Mouse (Mus musculus) frontal cortex, adult 2 months (tissue): ENCODE results near the gene Banf2. TPM values are rescaled to one million over a fixed set of nuclear protein-coding genes. Genes with fewer than 3 reads are reported as not detected.

ENCODE experiments used
- DNase-seq, 2 experiments: peaks; one replicate each; pipeline ENCODE4 v3.0.0; 2022; ENCODE audit warnings: low spot score in 1 of 2; ENCODE audit errors: extremely low spot score in 1 of 2
- polyA plus RNA-seq: library from polyadenylated mRNA; depleted of rRNA; stranded (reverse); fragments of >200 nt; gene quantifications from 2 replicates; pipeline ENCODE4 v1.2.3, GENCODE M21; 2012; rRNA removed

The Banf2 gene
- not detected in 2 replicates for polyA plus RNA-seq

- DNase-seq: no peak
Observed at GRCm38 (mm10) chr2:144032664-144033063, at the start of gene Banf2. TSS of gene Banf2 (plus strand) at chr2:144033059.

DNA sequence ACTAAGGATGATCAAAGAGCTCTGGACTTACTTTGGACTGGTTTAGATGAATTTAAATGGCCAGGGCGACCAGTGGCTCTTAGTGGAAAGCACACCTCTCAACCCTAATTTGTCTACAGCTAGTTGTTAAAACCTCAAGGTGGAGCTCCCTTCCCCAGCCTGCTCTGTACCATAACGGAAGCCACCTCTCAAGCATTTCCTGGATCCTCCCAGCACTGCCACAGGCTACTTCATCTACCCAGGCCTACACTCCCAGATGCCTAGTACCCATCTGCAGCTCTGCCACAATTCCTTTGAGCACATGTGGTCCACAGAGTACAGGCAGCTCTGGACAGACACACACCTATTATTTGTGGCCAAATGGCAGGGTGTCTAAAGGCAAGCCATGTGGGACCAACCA lies 49.4 kb upstream of the Banf2 start:
- no peak for DNase-seq

DNA sequence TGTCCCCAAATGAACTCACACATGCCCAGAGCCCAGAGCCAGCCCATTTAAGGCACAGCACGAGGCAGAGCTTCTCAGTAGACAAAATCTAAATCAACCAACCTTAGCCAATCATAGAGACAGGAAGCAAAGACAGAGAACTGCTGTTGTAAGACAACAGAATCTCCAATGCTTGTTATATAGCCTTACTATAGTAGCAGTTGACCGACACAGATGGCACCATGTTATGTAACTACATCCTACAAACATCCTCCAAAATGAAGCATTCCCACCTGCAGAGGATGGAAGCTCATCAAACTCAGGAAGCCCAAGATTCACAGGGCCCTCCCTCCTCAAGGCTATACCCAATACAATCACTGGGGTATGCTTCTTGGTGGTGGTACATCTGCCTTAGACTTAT lies 45.4 kb upstream of the Banf2 start:
- no peak for DNase-seq

DNA sequence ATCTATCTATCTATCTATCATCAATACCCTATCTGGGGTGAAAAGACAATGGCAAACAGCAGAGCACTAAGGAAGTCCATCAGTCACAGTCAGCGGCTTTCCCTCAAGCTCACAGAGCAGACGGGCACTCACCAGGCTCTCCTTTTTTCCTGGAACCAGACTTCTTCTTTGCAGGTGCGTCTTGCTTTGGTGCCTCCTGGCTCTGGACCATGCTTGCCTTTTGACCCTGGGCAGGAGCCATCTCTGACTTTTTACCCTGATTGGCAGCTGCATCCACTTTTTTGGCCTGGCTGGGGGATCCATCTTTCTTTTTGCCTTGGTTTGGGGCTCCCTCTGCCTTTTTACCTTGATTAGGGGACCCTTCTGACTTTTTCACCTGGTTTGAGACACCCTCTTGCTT lies 44.8 kb upstream of the Banf2 start:
- DNase-seq: no peak

DNA sequence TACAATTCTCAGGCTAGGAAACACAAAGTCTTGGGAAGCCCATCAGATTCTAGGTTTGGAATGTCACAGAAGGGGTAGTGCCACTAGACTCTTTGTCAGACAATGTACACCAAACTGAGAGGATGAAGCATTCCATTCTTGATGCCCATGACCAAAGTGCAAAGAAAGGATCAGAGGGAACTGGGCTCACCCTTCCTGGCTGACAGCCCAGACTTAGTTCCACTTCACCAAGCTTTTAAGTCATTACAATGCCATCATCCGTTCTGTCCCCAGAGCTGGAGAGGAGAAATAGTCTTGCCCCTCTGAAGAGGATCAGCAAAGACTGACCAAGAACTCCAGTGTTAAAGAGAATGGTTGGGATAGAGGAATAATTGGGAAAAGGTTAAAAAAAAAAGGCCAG lies 41.9 kb upstream of the Banf2 start:
- DNase-seq: peak in 1 of 2 experiments; percentile 25

DNA sequence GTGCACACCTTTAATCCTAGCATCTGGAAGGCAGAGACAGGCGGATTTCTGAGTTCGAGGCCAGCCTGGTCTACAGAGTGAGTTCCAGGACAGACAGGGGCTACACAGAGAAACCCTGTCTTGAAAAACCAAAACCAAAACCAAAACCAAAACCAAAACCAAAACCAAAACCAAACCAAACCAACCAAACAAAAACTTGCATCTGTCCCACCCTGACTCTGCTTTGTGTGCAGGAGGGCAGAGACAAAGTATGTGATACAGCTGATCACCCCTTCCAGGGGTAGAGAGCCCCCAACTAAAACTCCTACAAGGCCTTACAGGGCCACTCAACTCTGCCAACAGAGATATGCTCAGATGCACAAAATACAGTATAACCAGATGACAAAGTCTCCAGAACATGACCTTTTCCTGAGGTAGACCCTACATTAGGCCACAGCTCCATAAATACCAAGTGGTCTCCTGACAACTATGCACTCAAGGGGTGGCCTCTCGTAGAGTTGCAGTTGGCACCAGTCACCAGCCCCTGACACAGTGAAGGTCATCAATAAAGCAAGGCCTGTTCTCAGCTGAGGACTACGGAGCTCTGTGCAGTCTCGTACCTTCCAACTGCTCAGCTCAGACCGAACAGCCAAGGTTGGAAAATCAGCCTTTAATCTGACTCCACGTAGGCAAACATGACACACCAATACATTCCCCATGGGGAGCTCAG lies 40.7 kb upstream of the Banf2 start:
- no peak for DNase-seq

- no peak for DNase-seq
Observed at GRCm38 (mm10) chr2:143992977-143993376, 39.9 kb upstream of the Banf2 start.

- no peak for DNase-seq
Observed at GRCm38 (mm10) chr2:144002229-144002984, 30.5 kb upstream of the Banf2 start.

DNA sequence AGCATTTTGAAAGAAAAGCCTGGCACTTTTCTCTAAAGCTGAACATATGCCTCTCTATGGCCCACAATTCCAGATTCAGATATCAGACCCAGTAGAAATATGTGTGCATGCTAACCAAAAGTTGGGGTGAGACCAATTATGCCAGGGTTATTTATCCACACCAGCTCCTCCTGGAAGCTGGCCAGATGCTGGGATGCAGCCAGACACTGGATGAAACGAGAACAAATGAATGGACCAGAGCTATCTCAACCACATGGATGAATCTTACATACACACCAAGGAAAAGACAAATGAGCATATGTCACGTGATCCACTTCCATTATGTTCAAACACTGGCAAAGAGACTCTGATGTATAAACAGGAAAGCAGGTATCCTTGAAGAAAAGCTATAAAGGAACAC lies 29.3 kb upstream of the Banf2 start:
- DNase-seq: no peak

DNA sequence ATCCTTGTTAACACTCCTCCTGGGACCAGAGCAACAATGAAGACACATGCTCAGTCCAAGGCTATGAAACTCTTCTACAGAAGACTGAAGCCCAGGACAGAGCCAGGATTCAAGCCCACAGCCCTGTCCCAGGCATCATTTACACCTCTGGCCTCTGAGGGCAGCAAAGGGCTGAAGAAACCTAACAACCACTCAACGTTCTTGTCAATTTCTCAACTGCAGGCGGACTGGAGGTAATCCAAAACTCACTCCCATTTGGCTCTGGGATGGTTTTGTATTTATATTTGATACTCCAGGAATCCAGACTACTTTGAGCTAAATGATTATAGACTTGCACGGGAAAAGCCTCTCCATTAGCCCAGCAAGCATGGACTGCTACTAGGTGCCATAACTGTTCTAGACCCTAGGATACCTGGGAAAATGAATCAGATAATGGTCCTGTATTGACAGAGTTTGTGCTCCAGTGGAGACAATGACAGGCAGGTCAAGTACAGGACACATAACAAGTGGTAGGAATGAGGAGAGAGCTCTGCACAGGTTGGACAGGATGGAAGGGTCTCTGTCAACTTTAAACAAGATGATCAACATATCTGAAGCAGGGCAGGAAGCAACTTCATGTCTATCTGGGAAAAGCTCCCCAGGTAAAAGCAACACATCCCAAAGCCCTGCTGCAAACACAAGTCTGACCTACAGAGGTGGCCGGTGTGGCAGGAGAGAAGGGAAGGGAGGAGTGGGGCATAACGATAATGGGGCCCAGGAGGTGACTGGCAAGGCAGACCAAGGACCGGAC lies 27.5 kb upstream of the Banf2 start:
- DNase-seq: no peak

- DNase-seq: no peak
Observed at GRCm38 (mm10) chr2:144006686-144007085, 26.2 kb upstream of the Banf2 start.

GRCm38 (mm10) chr2:144007211-144007610 lies 25.6 kb upstream of the Banf2 start:
- no peak for DNase-seq

- no peak for DNase-seq
Observed at GRCm38 (mm10) chr2:144009081-144009480, 23.8 kb upstream of the Banf2 start.

- DNase-seq: no peak
Observed at GRCm38 (mm10) chr2:144009551-144010281, 23.1 kb upstream of the Banf2 start.

DNA sequence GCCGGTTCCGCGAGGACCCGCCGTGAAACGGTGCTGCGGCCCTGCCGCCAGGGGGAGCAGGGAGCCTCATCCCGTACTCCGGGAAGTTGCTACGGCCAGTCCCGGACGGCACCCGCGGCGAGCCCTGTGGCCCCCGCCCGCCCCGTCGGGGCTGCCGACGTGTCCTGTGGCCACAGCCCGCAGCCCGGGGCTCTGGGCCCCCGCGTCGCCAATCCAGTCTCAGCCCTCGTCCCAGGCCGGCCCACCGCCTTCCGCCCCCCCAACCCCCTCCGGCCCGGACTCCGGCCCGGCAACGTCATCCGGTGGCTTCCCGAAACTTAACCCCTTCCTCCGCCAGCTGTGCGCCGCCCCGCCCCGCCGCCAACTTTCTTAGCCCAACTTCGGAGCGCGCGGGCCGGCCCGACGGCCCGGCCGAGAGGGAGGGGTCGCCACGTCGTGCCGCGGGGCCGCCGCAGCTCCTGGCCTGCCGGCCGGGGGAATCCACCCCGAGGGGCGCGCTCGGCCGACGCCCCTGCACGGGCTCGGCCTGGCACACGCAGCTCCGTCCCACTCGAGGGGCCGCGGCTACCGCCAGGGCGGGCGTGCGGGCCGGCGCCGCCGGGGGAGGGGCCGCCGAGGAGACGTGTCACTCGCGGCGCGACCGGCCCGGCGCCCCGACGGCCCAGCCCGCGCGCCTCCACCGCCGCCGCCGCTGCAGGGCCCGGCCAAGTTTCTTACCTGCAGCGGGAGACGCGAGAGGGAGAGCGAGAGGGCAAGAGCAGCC lies 22.4 kb upstream of the Banf2 start:
- DNase-seq: peak; percentile 25 to 59

- DNase-seq: peak; percentile 98 to 99
Observed at GRCm38 (mm10) chr2:144011080-144011551, 21.7 kb upstream of the Banf2 start, which contains the start of gene Rrbp1. TSS of gene Rrbp1 (minus strand) at chr2:144011263.

DNA sequence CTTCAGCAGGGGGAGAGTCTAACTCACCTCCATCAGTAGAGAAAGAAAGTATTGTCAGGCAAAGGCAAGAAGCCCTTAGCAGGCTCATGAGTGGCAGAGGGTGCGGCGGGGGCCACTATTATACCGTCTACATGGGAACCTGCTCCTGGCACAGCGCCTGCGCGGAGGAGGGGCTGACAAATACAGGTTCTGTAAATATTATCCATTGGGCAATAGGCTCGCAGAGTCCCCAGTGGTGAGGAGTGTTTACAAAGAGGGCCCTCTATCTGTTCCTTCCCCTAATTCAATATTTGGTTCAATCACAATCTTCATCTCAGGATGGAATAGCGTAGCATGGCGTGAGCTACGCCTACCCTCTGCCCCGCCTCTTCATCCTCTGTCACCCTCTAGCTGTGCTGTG lies 18.8 kb upstream of the Banf2 start:
- DNase-seq: no peak

DNA sequence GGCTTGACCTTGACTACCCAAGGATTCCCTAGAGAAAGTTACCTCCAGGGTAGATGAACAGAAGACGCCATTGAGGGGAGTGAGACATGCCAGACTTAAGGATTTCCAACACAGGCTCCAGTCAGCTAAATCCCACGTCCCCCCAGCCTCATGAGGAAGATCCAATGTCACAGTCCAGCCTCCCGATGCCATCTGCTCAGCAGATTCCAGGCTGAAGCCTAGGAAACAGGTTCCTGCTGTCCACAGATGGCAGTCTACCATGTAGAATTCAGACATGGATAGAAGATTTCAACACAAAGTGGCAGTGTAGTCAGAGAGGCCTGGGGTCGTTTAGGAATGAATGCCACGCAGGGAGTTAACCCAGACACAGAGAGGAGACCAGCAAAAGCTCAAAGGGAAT lies 18.4 kb upstream of the Banf2 start:
- DNase-seq: no peak

DNA sequence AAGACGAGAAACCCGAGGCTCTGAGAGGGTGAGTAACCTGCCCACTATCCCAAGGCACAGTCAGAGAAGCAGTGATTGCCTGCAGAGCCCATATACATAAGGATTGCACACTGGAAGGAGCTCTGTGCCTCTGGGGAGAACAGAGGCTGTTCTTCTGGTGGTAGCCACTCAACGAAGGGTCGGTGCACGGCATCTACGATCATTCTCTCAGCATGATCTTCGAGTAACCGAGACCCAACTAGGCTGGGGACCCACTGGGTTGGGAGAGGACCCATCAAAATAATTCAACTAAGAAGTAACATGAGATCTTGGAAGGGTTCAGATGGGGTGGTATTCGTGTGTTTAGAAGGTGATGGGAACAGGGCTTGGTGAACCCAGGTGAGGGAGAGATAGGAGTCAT lies 17.0 kb upstream of the Banf2 start:
- no peak for DNase-seq

GRCm38 (mm10) chr2:144019971-144020370 lies 12.9 kb upstream of the Banf2 start:
- DNase-seq: no peak
